Mouse (Mus musculus): ENCODE data around the gene Nudt9.

DNA sequence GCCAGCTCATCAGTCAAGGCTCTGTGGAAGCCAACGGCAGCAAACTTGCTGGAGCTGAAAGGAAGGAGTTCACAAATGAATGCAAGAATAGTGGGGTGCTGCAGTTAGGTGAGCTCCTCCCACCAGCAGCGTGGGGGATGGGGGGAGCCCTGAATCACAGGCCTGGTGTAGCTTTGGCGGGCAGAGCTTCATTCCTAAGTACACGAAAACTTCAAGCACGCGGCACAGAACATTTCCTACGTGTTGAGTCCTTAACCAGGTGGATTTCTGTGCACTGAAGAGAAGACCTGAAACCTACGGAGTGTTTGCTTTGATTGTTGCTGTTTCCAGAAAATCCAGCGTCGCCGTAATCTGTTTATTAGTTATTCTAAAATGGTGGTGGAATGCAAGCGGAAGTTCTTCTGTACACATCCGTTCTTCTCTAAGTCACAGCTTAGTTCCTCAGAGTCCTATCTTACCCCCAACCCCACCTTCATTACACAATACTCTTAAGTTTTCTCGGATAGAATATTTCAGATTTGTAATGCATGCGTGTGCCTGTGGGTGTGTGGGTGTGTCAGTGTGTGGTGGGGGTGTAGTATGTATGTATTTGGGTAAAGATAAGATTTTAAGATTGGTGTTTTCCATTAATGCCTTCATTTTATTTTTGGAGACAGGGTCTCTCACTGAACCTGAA, 42.7 kb upstream of the Nudt9 start:
- TF ChIP-seq CTCF (IDR thresholded peaks at IDR 0.05; ENCODE audit: low read depth, low read length) (no peak), POLR2A (IDR thresholded peaks at IDR 0.05; ENCODE audit: borderline replicate concordance, low read depth, low read length) (no peak)
